Mouse (Mus musculus) v-Abl transformed pro-B cells (cell line): ENCODE measurements around the gene Ubac2.

ENCODE experiments used
- in situ Hi-C, 2 experiments: fragments of 400-800 bp; cut with MboI; formaldehyde crosslinking; loops; one replicate each; pipeline ENCODE4 v1.15.1; 2025; ENCODE audit not compliant: unreplicated experiment in 2 of 2

Gene Ubac2

GRCm38 (mm10) chr14:121938256-121939191, 60.1 kb downstream of the Ubac2 start:
- in situ Hi-C loops, result loop anchor here in 1 of 2 experiments (5.0 to 10.0 kb wide), 2 partner anchors 49 to 186 kb away; no protein-coding TSS in a partner anchor

- in situ Hi-C loops, result loop anchor here in 1 of 2 experiments (5.0 to 10.0 kb wide), 2 partner anchors 48 to 185 kb away; no protein-coding TSS in a partner anchor
These were observed 61.2 kb downstream of the Ubac2 start for GRCm38 (mm10) chr14:121939582-121939981.

GRCm38 (mm10) chr14:121946131-121946530, 67.7 kb downstream of the Ubac2 start:
- in situ Hi-C loops, result no loop called here

- in situ Hi-C loops, result no loop called here
These were observed 68.3 kb downstream of the Ubac2 start for GRCm38 (mm10) chr14:121946728-121947127.

- in situ Hi-C loops, result no loop called here
These were observed 68.9 kb downstream of the Ubac2 start for GRCm38 (mm10) chr14:121947201-121947760.

- in situ Hi-C loops, result no loop called here
These were observed 69.5 kb downstream of the Ubac2 start for GRCm38 (mm10) chr14:121947966-121948365.

GRCm38 (mm10) chr14:121949436-121949835, 71.0 kb downstream of the Ubac2 start:
- in situ Hi-C loops, result no loop called here

- in situ Hi-C loops, result no loop called here
These were observed 71.5 kb downstream of the Ubac2 start for GRCm38 (mm10) chr14:121949897-121950296.

GRCm38 (mm10) chr14:121951399-121952045, 73.1 kb downstream of the Ubac2 start:
- in situ Hi-C loops, result no loop called here

- in situ Hi-C loops, result no loop called here
These were observed 73.6 kb downstream of the Ubac2 start for GRCm38 (mm10) chr14:121952046-121952400.

- in situ Hi-C loops, result no loop called here
These were observed 75.7 kb downstream of the Ubac2 start for GRCm38 (mm10) chr14:121954129-121954528.

- in situ Hi-C loops, result no loop called here
These were observed 76.2 kb downstream of the Ubac2 start for GRCm38 (mm10) chr14:121954608-121955007.

- in situ Hi-C loops, result no loop called here
These were observed 76.9 kb downstream of the Ubac2 start for GRCm38 (mm10) chr14:121955176-121955795.

- in situ Hi-C loops, result no loop called here
These were observed 77.9 kb downstream of the Ubac2 start for GRCm38 (mm10) chr14:121956291-121956690.

- in situ Hi-C loops, result no loop called here
These were observed 78.9 kb downstream of the Ubac2 start for GRCm38 (mm10) chr14:121957176-121957871.

GRCm38 (mm10) chr14:121958041-121958750, 79.8 kb downstream of the Ubac2 start:
- in situ Hi-C loops, result no loop called here

GRCm38 (mm10) chr14:121958751-121959537, 80.5 kb downstream of the Ubac2 start:
- in situ Hi-C loops, result no loop called here

- in situ Hi-C loops, result no loop called here
These were observed 81.1 kb downstream of the Ubac2 start for GRCm38 (mm10) chr14:121959538-121959980.

- in situ Hi-C loops, result no loop called here
These were observed 81.6 kb downstream of the Ubac2 start for GRCm38 (mm10) chr14:121960031-121960430.
